Mouse (Mus musculus): ENCODE results near the gene Ccr2.
"Not testable (repeated sequence)": the region's sequence is repeated elsewhere in the genome, so short reads cannot be mapped to it uniquely, and the experiment has no call there.

Gene Ccr2

DNA sequence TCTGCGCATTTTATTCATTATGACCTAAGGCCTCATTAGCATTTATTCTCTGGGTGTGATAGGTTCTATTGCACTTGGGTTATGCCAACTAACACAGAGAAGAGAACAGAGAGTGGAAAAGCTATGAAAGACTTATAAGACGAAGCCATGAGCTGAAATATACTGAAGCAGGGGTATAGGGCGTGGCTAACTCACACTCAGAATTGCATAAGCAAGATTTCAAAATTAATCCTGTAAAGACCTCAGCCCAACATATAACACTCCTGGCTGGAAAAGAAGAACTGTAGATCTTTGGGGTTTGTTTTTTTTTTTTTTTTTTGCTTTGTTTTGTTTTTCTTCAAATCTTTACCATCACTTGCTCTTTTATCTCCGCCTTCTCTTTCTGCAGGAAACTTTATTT lies at the start of gene Ccr2:
TSS of gene Ccr2 (plus strand) at position 228 of the 400 bp plus-strand sequence.
- no peak for DNase-seq

DNA sequence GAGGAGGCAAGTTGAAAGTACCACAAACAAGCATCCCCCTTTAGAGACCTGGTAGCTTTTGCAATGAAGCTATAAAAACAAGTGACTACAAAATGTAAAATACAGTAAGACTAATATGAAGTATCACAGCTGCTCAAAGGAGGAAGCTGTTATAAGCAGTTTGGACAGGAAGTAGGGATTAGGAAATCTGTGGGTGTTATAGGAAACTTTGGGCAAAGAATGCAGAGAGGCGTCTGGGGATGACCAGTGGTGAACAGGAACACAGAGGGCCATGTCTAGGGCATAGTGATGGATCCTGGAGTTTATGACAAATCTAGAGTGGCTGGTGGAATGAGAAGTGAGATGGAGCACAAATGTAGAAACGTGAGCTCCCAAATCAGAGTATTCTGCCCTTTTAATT lies 48.2 kb upstream of the Ccr2 start:
- no peak for DNase-seq

DNA sequence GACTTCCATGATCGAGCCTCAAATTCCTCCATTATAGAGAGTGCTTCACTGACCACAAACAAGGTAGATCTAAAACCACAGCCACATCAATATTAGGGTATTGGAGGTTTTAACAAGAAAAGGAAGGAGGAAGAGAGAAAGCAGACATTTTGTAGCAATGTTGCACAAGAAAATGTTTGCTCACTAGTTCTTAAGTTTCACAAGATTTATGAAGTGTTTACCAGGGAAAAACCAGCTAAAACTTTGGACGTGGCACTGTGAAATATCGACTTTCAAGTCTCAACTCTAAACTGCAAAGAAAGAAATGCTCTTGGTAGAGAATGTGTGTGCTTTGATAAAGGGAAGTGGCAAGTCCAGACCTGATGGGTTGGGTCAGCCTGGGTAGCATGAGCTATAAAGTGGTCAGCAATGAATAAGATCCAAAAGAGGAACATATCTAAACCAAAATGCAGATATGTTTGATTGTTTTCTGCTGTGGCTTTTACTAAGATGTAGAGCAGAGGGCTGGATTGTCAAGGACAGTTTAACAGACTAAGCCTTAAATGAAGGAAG lies 45.5 kb upstream of the Ccr2 start:
- no peak for DNase-seq

DNA sequence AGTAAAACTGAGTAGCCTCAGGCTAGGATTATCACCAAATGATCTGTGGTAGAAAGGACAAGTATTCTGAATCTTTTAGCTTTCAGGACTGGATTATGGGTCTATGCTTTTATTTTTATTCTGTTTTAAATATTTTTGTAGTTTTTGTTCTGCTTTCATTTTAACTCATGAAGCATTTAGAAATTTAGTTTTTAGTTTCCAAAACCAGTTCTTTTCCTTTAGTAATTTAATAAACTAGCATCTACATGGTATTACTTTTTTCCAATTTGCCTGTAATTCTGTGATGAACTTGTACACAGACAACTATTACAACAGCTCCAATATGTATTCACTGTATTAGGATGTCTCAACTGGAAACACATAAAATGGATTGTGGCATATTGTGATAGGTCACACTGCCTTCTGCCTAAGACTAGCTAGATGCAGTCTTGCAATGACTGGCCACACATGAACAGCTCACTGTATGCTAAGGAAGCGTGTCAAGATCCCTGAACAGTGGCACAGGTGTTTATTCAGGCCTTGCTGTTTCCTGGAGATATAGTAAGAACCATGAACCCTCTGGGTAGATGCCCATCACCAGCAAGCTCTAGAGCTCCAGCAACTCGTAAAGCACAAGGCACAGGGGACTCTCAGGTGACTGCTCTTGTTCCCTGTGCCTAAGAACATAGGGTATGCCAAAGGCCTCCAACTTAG lies 41.9 kb upstream of the Ccr2 start:
- no peak for DNase-seq

DNA sequence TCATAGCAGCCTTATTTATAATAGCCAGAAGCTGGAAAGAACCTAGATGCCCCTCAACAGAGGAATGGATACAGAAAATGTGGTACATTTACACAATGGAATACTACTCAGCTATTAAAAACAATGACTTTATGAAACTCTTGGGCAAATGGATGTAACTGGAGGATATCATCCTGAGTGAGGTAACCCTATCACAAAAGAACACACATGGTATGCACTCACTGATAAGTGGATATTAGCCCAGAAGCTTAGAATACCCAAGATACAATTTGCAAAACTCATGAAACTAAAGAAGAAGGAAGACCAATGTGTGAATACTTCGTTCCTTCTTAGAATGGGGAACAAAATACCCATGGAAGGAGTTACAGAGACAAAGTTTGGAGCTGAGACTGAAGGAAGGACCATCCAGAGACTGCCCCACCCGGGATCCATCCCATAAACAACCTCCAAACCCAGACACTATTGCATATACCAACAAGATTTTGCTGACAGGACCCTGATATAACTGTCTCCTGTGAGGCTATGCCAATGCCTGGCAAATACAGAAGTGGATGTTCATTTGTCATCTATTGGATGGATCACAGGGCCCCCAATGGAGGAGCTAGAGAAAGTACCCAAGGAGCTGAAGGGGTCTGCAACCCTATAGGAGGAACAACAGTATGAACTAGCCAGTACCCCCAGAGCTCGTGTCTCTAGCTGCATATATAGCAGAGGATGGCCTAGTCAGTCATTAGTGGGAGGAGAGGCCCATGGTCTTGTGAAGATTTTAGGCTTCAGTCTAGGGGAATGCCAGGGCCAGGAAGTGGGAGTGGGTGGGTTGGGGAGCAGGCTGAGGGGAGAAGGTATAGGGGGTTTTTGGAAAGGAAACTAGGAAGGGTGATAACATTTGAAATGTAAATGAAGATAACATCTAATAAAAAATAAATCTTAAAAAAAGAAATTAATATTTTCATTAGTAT lies 40.0 kb upstream of the Ccr2 start:
- not testable (repeated sequence) for DNase-seq

DNA sequence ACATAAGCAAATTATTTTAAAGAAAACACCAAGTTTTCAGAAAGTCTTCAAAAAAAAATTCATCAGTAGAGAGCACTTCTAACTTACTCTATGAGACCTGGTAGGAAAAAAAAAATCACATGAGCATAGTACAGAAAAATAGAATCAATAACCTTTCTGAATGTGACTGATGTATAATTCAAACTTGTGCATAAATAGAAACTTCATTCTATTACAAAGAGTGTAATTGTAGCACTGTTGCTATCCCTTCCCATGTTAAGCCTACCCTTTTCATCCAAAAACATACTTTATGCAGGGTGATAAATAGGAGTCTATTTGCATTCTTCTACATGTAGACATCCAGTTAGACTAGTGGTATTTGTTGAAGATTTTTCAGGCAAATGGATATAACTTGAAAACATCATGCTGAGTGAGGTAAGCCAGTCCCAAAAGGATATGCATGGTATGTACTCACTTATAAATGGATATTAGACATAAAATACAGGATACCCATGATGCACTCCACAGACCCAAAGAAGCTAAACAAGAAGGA lies 35.1 kb upstream of the Ccr2 start:
- no peak for DNase-seq

DNA sequence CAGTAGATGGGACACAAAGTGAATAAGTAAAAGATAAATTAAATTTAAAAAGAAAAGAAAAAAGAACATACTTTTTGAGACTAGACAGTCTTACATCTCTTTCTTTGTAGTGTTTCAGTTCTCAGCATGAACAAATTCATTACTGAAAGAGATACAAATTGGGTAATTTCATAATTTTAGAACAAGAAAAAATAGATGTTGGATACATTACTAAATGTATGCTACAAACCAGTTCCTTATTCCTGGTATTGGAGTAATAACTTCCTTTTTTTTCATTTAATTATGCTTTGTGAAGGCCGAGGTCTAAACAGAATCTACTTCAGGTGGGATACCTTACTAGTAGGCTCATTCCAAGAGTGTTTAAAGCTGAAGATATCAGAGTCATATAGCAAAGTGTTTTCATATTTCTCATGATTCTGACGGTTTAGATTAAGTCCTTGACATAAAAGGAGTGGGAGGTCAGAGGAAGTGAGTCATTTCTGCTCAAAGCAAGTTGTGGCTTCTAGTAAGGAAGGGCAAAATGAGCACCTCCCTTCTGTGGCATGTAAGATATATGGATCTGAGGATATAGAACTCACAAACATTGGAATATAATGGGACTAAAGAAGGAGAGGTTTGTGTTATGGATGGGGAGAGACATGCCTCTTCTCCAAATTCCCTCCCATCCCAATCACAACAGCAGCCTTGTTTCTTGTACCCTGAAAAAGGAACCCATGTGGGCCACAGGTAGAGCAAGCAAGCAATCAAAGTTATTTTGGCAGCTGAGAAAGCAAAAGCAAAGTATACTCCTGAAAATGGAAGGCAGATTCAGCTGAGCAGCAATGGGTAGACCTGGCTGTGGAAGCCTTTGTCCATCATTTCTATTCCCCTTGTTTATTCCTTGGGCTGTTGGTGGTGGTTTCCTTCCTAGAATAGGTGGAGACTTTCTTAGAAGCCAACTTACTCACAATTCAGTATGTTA lies 33.4 kb upstream of the Ccr2 start:
- DNase-seq: no peak

DNA sequence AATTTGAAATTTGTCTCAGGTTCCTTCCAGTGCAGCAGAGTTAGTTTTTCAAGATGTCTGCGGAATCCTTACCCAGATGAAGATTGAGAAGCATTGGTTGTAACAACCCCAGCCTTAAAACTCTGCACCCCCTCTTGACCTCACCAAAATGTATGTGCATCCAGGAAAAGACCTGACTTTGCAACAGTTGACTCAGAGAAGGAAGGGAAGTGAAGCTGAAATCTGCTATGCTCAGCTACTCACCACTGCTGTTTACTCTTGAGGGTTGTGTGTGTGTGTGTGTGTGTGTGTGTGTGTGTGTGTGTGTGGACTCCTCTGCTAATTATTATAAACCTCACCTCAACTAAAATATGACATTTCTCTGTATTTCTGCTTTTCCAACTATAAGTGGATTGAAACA lies 30.2 kb upstream of the Ccr2 start:
- DNase-seq: no peak

DNA sequence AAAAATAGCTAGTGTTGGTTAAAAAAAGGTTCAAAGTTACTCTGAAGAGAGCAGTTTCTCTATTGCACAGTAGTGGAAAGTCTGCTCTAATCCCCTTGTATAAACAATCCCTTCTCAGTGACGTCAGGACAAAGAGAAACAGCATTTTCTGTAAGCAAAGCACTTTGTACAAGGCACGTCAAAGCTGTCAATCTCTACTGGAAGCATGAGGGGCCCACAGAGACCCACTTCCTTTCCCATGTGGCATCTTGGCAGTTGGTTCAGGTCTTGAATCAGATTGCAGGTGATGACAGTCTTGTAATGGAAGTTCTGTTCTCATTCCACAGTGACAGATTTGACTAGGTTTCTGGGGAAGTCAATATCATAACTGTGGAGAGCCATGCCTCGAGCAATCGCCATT lies 21.9 kb upstream of the Ccr2 start:
- DNase-seq: no peak

DNA sequence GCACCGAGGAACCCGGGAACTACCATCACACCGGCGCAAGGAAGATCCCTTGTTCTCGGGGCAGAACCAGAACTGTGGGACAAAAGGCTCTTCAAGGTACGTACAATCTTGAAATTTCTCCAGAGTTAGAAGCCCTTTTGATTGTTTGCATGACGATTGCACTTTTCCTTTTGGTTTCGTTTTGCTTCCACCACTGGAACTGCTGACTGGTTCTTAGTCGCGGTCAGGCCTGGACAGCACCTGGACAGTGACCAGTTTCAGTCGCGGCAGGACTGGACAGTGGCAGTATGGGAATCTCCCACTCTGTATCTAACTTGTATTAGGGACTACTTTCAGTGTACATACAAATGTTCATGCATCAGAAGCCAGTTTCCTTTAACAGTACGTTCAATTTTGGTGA lies 21.3 kb upstream of the Ccr2 start:
- not testable (repeated sequence) for DNase-seq

DNA sequence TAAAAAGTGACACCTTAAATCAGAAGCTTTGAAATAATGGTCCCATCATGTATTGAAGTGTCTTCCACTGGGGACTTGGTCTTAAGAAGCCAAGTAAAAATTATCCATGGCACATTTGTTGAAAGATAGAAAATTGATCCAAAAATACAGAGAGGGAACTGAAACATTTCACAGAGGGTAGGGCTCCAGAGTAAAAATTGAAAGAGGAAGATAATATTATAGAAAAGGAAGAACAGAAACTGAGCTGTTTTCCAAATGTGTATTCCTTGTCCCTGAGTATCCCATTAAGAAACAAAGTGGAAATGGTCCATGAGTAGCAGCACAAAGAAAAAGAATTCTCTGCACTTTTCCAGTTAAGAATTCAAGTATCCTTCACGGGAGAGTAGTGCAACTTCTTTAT lies 11.3 kb upstream of the Ccr2 start:
- no peak for DNase-seq

DNA sequence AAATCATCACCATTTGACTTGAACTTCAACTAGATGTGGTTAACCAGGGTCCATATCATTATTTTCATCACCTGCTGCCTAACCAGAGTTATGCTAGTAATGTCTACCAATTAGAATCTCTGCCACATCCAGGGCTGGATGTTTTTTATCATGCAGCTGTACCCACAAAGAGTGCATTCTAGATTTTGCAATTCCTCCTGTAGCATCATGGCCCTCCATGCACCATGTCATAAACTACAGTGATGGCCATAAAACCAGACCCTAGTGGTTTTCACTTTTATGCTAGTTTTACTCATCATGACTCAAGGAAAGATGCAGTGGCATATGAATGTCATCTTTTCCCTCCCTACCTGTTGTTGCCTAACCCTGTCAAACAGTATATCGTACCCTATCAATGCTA lies 2.6 kb upstream of the Ccr2 start:
- no peak for DNase-seq

DNA sequence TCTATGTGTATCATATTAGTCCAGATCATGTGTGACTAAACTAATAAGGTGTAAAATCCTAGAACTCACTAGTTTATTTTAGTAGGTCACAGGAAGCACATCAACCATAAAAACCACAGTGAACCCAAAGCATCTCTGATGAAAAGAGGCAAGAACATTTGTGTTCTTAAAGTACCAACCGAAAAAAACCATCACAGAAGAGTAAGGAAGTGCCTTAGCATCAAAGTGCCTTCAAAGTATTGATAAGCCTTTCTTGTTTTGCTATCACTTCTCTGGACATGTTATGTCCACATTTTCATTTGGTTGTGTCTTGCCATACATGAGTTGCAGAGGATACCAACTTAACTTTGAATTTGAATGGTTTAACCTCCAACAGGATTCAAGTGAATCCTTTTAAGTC lies 1.4 kb upstream of the Ccr2 start:
- DNase-seq: no peak

DNA sequence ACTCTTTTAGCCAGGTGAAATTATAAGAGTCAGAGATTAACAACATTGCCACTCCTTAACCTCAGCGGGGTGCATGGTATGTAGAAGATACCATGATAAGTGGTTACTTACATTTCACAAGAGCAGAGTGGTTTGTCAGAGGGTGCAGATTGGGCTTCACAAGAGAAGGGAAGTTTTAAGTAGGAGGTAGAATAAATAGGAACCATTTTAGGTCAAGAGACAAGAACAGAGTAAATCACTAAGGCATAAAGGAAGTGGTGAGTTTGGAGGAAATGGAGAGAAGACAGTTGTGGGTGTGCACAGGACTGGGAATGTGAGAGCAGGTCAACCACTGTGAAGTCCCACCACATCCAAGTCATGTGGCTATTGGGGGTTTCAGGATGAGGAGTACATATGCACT lies 1.4 kb downstream of the Ccr2 start:
- no peak for DNase-seq

DNA sequence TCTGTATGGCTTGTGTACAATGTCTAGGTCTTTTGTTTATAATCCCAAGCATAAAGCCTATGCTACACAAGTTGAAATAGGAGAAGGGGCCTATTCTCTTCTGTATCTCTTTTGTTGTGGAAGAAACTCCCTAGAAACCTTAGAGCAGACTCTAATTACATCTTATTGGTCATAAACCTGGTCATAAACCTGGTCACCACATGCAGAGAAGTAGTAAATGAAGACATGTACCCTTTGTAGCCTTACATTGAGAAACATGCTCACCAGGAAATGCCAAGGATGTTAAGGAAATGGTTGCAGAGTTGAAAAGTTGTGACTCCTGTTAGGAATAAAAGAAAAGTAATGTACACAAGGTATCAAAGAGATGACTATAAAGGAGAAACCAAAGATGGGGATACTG lies 3.4 kb downstream of the Ccr2 start:
- DNase-seq: no peak

DNA sequence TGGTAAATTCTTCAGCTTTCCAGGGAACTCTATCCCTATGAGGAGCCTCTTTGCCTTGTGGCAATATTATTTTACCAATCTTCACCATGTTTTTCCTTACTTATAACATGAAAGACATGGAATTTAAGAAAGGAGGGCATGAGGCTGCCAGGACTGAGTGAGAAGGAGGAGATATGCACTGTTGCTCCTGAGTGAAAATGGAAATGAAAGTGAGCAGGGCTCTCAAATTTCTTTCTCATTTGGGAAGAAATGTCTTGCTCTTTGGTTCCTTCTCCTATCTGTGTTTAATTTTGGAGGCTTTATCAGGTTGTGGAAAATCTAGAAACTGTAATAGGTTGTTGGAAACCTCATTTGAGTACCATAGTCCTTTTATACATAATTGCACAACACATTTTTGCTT lies 5.5 kb downstream of the Ccr2 start:
- no peak for DNase-seq

DNA sequence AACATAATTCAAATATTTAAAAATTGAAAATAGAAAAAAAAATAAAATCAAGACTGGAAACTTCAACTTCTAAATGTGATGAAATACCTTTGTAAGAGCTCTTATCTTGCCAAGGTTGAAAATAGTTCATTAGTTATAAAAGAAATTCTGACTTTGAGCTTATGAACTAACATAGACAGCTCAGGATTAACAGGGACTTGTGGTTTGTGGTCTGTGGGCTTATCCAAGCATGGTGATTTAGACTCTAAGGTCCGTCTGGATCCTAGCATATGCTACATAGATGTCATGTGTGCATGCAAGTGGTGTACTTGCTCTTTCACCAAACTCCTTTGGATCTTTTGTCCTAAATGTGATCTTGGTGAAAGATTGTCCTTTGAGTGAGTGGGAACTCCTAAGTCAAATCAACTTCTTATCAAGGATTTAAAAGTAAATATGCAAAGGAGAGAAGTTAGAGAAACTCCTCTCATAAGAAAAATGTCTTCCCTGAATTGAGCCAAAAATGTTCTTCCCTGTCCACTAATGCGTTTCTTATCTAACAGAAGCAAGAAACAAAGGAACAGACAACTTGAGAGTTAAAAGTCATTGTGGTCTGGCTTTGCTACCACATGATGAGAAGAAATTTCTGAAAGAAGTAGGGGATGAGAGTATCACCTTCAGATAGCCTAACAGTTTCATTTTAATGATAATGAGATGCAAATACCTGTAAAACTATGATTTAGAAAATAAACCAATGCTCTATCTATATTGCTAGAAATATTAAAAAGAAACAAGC lies 6.8 kb downstream of the Ccr2 start:
- DNase-seq: no peak

DNA sequence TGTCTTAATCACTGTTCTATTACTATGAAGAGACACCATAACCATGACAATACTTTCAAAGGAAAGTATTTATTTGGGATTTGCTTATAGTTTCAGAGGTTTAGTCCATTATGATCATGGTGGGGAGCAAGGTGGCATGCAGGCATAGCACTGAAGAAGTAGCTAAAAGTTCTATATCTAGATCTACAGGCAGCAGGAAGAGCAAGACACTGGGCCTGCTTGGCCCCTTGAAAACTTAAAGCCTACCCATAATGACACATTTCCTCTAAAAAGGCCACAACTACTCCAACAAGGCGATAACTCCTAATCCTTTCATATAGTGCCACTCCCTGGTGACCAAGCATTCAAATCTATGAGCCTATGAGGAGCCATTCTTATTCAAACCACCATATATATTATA lies 10.2 kb downstream of the Ccr2 start:
- no peak for DNase-seq

DNA sequence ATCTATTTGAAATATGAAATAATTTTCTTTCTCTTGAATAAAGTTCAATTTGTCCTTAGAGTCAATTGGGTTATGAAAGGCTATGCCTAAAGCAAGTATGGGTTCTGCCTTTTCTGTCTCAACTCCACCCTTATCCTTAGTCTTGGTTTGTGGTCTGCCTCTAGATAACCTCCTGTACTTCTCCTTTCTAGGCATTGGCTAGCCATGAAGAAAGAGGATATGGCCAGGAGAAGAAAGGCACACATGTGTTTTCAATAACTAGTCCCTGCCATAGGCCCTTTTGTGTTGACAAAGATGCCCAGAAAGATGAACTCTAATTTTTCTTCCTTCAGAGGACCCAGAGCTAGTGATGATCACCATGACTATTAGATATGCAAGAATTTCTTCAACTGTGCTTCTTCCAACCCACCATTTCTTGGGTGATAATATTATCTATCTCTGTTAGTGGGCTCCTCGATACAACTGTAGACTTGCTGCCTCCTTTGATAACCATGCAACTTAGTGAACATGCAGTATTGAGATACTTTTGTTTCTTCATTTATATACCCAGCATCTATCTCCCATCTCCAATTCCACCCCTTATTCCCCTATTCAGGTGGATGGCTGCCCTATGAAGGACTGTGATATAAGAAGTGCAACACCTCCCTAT lies 11.0 kb downstream of the Ccr2 start:
- no peak for DNase-seq

DNA sequence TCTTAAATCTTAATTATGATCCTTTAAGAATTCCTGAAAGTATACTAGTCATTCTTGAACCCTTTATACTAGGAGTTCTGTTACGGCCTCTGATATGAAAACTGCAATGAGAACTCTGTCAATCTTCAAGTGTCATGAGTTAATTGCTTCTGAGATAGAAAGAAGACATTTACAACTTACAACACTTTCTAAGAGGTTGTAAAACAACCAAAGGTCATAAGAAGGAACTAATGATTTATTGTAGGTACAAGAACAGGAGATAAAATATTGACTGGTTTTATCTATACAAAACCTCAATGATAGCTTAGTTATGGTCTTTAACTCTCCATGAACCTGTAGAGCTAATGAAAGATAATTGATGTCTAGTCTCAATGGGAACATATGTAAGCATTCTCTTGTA lies 12.0 kb downstream of the Ccr2 start:
- no peak for DNase-seq

DNA sequence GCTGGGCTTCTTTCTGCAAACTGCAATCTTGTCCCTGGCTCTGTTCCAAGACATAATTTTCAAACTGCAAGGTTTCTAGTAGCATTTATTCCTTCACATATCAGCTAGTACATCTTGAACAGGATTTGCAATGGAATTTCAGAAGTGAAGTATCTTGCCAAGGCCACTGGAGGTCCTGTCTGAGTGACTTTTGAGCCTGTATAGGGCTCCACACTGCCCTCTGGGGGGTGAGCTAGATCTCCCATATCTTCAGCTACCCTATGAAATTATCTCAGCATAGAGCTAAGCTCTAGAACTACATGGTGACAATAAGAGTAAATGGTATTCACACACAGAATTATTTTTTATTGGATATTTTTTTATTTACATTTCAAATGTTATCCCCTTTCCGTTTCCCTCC lies 16.7 kb downstream of the Ccr2 start:
- DNase-seq: no peak

Measured in cerebellum, adult 8-10 months (tissue).